Mouse (Mus musculus): ENCODE results near the gene Ano6. TPM values are rescaled to one million over a fixed set of nuclear protein-coding genes. Genes with fewer than 3 reads are reported as not detected.

The Ano6 gene
- polyA plus RNA-seq, 1 experiment, result 54.5 TPM

GRCm38 (mm10) chr15:95856684-95857595, 66.3 kb downstream of the Ano6 start:
- Histone ChIP-seq H3ac (ENCODE audit: control insufficient read depth, insufficient read length) (no peak overlapping the region), H3K4me3 (no peak overlapping the region), H3K79me2 (ENCODE audit: control insufficient read depth, insufficient read depth) (peaks cover 74% of the 10 kb centered on the region), H3K27me3 (ENCODE audit: control insufficient read depth, insufficient read depth, insufficient read length) (no peaks in the 10 kb centered on the region), H3K36me3 (ENCODE audit: control insufficient read depth, insufficient read depth) (no peaks in the 10 kb centered on the region), H3K4me2 (ENCODE audit: low read depth) (no peak overlapping the region)
- TF ChIP-seq MYOG (IDR thresholded peaks at IDR 0.05; ENCODE audit: control insufficient read depth in 1 of 3, insufficient read depth in 1 of 3, insufficient read length in 2 of 3, low read depth in 2 of 3) (peak in 1 of 3 experiments; percentile 7), E2F4 (IDR thresholded peaks at IDR 0.05; ENCODE audit: insufficient read depth) (no peak)

GRCm38 (mm10) chr15:95858876-95859655, 68.4 kb downstream of the Ano6 start:
- peaks cover 5% of the 10 kb centered on the region for H3K36me3 ChIP-seq (ENCODE audit: control insufficient read depth, insufficient read depth)
- H3ac ChIP-seq (ENCODE audit: control insufficient read depth, insufficient read length), result no peak overlapping the region
- H3K79me2 ChIP-seq (ENCODE audit: control insufficient read depth, insufficient read depth), result peaks cover 93% of the 10 kb centered on the region
- no peaks in the 10 kb centered on the region for H3K27me3 ChIP-seq (ENCODE audit: control insufficient read depth, insufficient read depth, insufficient read length)
- H3K4me2 ChIP-seq (ENCODE audit: low read depth), result no peak overlapping the region
- H3K4me3 ChIP-seq, result no peak overlapping the region
- TF ChIP-seq TCF3 (IDR thresholded peaks at IDR 0.05; ENCODE audit: insufficient read length, low read depth) (no peak), REST (IDR thresholded peaks at IDR 0.05; ENCODE audit: insufficient read depth, insufficient read length) (no peak), SRF (IDR thresholded peaks at IDR 0.05; ENCODE audit: control insufficient read depth, insufficient read length, low read depth) (no peak), E2F4 (IDR thresholded peaks at IDR 0.05; ENCODE audit: insufficient read depth) (no peak), TCF12 (IDR thresholded peaks at IDR 0.05; ENCODE audit: insufficient read depth, poor library complexity, severe bottlenecking) (no peak), MYOG (IDR thresholded peaks at IDR 0.05; ENCODE audit: control insufficient read depth in 1 of 3, insufficient read depth in 1 of 3, insufficient read length in 2 of 3, low read depth in 2 of 3) (no peak), POLR2AphosphoS2 (IDR thresholded peaks at IDR 0.05; ENCODE audit: insufficient read length, low read depth) (no peak), POLR2A (IDR thresholded peaks at IDR 0.05; ENCODE audit: insufficient read length, low read depth) (no peak), CEBPB (IDR thresholded peaks at IDR 0.05; ENCODE audit: insufficient read depth, poor library complexity, severe bottlenecking) (no peak), MAX (IDR thresholded peaks at IDR 0.05; ENCODE audit: low read depth) (no peak), USF1 (IDR thresholded peaks at IDR 0.05; ENCODE audit: low read depth) (no peak), MYOD1 (IDR thresholded peaks at IDR 0.05; ENCODE audit: control insufficient read depth in 1 of 3, insufficient read length in 2 of 3, low read depth in 2 of 3) (no peak)

- no peak overlapping the region for H3K4me3 ChIP-seq
- no peaks in the 10 kb centered on the region for H3K27me3 ChIP-seq (ENCODE audit: control insufficient read depth, insufficient read depth, insufficient read length)
- no peak overlapping the region for H3K4me2 ChIP-seq (ENCODE audit: low read depth)
- peaks cover 59% of the 10 kb centered on the region for H3K79me2 ChIP-seq (ENCODE audit: control insufficient read depth, insufficient read depth)
- TF ChIP-seq CEBPB (IDR thresholded peaks at IDR 0.05; ENCODE audit: insufficient read depth, poor library complexity, severe bottlenecking), result no peak
- no peak for TF ChIP-seq E2F4 (IDR thresholded peaks at IDR 0.05; ENCODE audit: insufficient read depth)
- TF ChIP-seq SRF (IDR thresholded peaks at IDR 0.05; ENCODE audit: control insufficient read depth, insufficient read length, low read depth), result no peak
- no peak for TF ChIP-seq USF1 (IDR thresholded peaks at IDR 0.05; ENCODE audit: low read depth)
- TF ChIP-seq POLR2AphosphoS2 (IDR thresholded peaks at IDR 0.05; ENCODE audit: insufficient read length, low read depth), result no peak
- no peak overlapping the region for H3ac ChIP-seq (ENCODE audit: control insufficient read depth, insufficient read length)
- H3K36me3 ChIP-seq (ENCODE audit: control insufficient read depth, insufficient read depth), result peaks cover 12% of the 10 kb centered on the region
Observed at GRCm38 (mm10) chr15:95863865-95864660, 73.4 kb downstream of the Ano6 start.

- TF ChIP-seq E2F4 (IDR thresholded peaks at IDR 0.05; ENCODE audit: insufficient read depth) (no peak), USF1 (IDR thresholded peaks at IDR 0.05; ENCODE audit: low read depth) (no peak), MAX (IDR thresholded peaks at IDR 0.05; ENCODE audit: low read depth) (no peak), TCF3 (IDR thresholded peaks at IDR 0.05; ENCODE audit: insufficient read length, low read depth) (no peak), MYOG (IDR thresholded peaks at IDR 0.05; ENCODE audit: control insufficient read depth in 1 of 3, insufficient read depth in 1 of 3, insufficient read length in 2 of 3, low read depth in 2 of 3) (no peak), REST (IDR thresholded peaks at IDR 0.05; ENCODE audit: insufficient read depth, insufficient read length) (no peak), POLR2A (IDR thresholded peaks at IDR 0.05; ENCODE audit: insufficient read length, low read depth) (no peak), TCF12 (IDR thresholded peaks at IDR 0.05; ENCODE audit: insufficient read depth, poor library complexity, severe bottlenecking) (no peak), SRF (IDR thresholded peaks at IDR 0.05; ENCODE audit: control insufficient read depth, insufficient read length, low read depth) (no peak), MYOD1 (IDR thresholded peaks at IDR 0.05; ENCODE audit: control insufficient read depth in 1 of 3, insufficient read length in 2 of 3, low read depth in 2 of 3) (no peak), POLR2AphosphoS2 (IDR thresholded peaks at IDR 0.05; ENCODE audit: insufficient read length, low read depth) (no peak), CEBPB (IDR thresholded peaks at IDR 0.05; ENCODE audit: insufficient read depth, poor library complexity, severe bottlenecking) (no peak)
- Histone ChIP-seq H3K79me2 (ENCODE audit: control insufficient read depth, insufficient read depth) (peaks cover 58% of the 10 kb centered on the region), H3K36me3 (ENCODE audit: control insufficient read depth, insufficient read depth) (peaks cover 12% of the 10 kb centered on the region), H3ac (ENCODE audit: control insufficient read depth, insufficient read length) (no peak overlapping the region), H3K4me3 (no peak overlapping the region), H3K27me3 (ENCODE audit: control insufficient read depth, insufficient read depth, insufficient read length) (no peaks in the 10 kb centered on the region), H3K4me2 (ENCODE audit: low read depth) (no peak overlapping the region)
Observed at GRCm38 (mm10) chr15:95865311-95866100, 74.9 kb downstream of the Ano6 start.

All from myocyte (in vitro differentiated cells).